Mouse (Mus musculus) neural tube, embryonic 15.5 days (tissue): ENCODE results near the gene Gnpat. TPM values are rescaled to one million over a fixed set of nuclear protein-coding genes. Genes with fewer than 3 reads are reported as not detected.
"Not testable (repeated sequence)": the region's sequence is repeated elsewhere in the genome, so short reads cannot be mapped to it uniquely, and the experiment has no call there.

ENCODE experiments used
- ATAC-seq: fragments of 200-750 bp; cut with Nextera tagmentation; 2 replicates; pipeline ENCODE4 v1.8.0; 2017; ENCODE audit warnings: mild to moderate bottlenecking, moderate TSS enrichment, moderate library complexity; ENCODE audit not compliant: low FRiP score
- H3K27ac ChIP-seq: fragments of 300-500 bp; sonication (generic); replicated peaks from 2 replicates; pipeline ENCODE4 v1.5.1; 2015; ENCODE audit warnings: mild to moderate bottlenecking, inconsistent platforms
- H3K27me3 ChIP-seq: fragments of 300-500 bp; sonication (generic); replicated peaks from 2 replicates; pipeline ENCODE4 v1.6.1; 2015; ENCODE audit warnings: inconsistent platforms
- H3K36me3 ChIP-seq: fragments of 300-500 bp; sonication (generic); 2 replicates; pipeline ENCODE4 v1.6.1; 2015; ENCODE audit warnings: inconsistent platforms
- H3K4me1 ChIP-seq: fragments of 300-500 bp; sonication (generic); 2 replicates; pipeline ENCODE4 v1.6.1; 2015; ENCODE audit warnings: inconsistent platforms
- H3K4me2 ChIP-seq: fragments of 300-500 bp; sonication (generic); 2 replicates; pipeline ENCODE4 v1.6.1; 2015; ENCODE audit warnings: inconsistent platforms, mild to moderate bottlenecking, moderate library complexity
- H3K4me3 ChIP-seq: fragments of 300-500 bp; sonication (generic); replicated peaks from 2 replicates; pipeline ENCODE4 v1.5.1; 2015; ENCODE audit warnings: mild to moderate bottlenecking, inconsistent platforms
- H3K9ac ChIP-seq: fragments of 300-500 bp; sonication (generic); replicated peaks from 2 replicates; pipeline ENCODE4 v1.6.1; 2015; ENCODE audit warnings: mild to moderate bottlenecking, inconsistent platforms
- H3K9me3 ChIP-seq: fragments of 300-500 bp; sonication (generic); replicated peaks from 2 replicates; pipeline ENCODE4 v1.6.1; 2016; ENCODE audit warnings: inconsistent platforms
- WGBS: fragments of 180-500 bp; shearing (Covaris S2); methylation state at CpG from one replicate; pipeline ENCODE4 v1.1.7; 2015; ENCODE audit warnings: mixed read lengths; 5-methylcytosine and 5-hydroxymethylcytosine counted together
- polyA plus RNA-seq: library from polyadenylated mRNA; unstranded; fragments of >200 nt; fragmentation: Nextera tagmentation; extraction: Ambion mirVana; gene quantifications from 2 replicates; pipeline ENCODE4 v1.2.1, GENCODE M21; 2015

Gene Gnpat
- polyA plus RNA-seq, 1 experiment from 2014 or later, result 67.3 TPM

- H3K27me3 ChIP-seq, result no peaks in the 10 kb centered on the region
- H3K9ac ChIP-seq, result no peak overlapping the region
- ATAC-seq, result no peak
- peaks cover 49% of the 10 kb centered on the region for H3K36me3 ChIP-seq
- peaks cover 11% of the 10 kb centered on the region; the same call in 1 of the 2 replicates for H3K4me1 ChIP-seq
- H3K27ac ChIP-seq, result no peak overlapping the region
- no peak overlapping the region for H3K4me3 ChIP-seq
- H3K9me3 ChIP-seq, result no peaks in the 10 kb centered on the region
- no peak overlapping the region for H3K4me2 ChIP-seq
- whole genome bisulfite sequencing, result 86% methylated on average over 13 of the region's 13 CpGs
Measured at GRCm38 (mm10) chr8:124830050-124830449, 32.8 kb upstream of the Gnpat start.

GRCm38 (mm10) chr8:124831531-124831930 lies 31.3 kb upstream of the Gnpat start:
- H3K9me3 ChIP-seq, result no peaks in the 10 kb centered on the region
- no peaks in the 10 kb centered on the region for H3K27me3 ChIP-seq
- H3K9ac ChIP-seq, result no peak overlapping the region
- no peak overlapping the region for H3K4me3 ChIP-seq
- ATAC-seq, result no peak
- H3K4me2 ChIP-seq, result no peak overlapping the region
- peaks cover 41% of the 10 kb centered on the region for H3K36me3 ChIP-seq
- no peak overlapping the region for H3K27ac ChIP-seq
- WGBS, result 80% methylated on average over 6 of the region's 6 CpGs
- peaks cover 9% of the 10 kb centered on the region; the same call in 1 of the 2 replicates for H3K4me1 ChIP-seq

GRCm38 (mm10) chr8:124831941-124832340 lies 30.9 kb upstream of the Gnpat start:
- Histone ChIP-seq H3K27ac (no peak overlapping the region), H3K4me1 (peaks cover 9% of the 10 kb centered on the region; the same call in 1 of the 2 replicates), H3K27me3 (no peaks in the 10 kb centered on the region), H3K9ac (no peak overlapping the region), H3K9me3 (no peaks in the 10 kb centered on the region), H3K36me3 (peaks cover 36% of the 10 kb centered on the region), H3K4me3 (no peak overlapping the region), H3K4me2 (no peak overlapping the region)
- 84% methylated on average over 6 of the region's 6 CpGs for WGBS
- no peak for ATAC-seq

- ATAC-seq, result no peak
- 47% methylated on average over 15 of the region's 15 CpGs for WGBS
Measured at GRCm38 (mm10) chr8:124833430-124834205, 29.2 kb upstream of the Gnpat start.

GRCm38 (mm10) chr8:124835848-124836247 lies 27.0 kb upstream of the Gnpat start:
- Histone ChIP-seq H3K36me3 (peaks cover 32% of the 10 kb centered on the region), H3K9ac (no peak overlapping the region), H3K27ac (no peak overlapping the region), H3K9me3 (no peaks in the 10 kb centered on the region), H3K4me3 (no peak overlapping the region), H3K4me1 (0 out of 2 replicates have a peak, but pooled peaks cover 6% of the 10 kb centered on the region), H3K4me2 (no peak overlapping the region), H3K27me3 (no peaks in the 10 kb centered on the region)
- no peak for ATAC-seq

More at GRCm38 (mm10) chr8:124833430-124834205, 29.2 kb upstream of the Gnpat start:
- Histone ChIP-seq H3K4me3 (no peak overlapping the region), H3K4me1 (0 out of 2 replicates have a peak, but pooled peaks cover 6% of the 10 kb centered on the region), H3K4me2 (peak overlapping the region; percentile 17; the same call in 1 of the 2 replicates), H3K9ac (no peak overlapping the region), H3K36me3 (peaks cover 35% of the 10 kb centered on the region), H3K27me3 (no peaks in the 10 kb centered on the region), H3K27ac (no peak overlapping the region), H3K9me3 (no peaks in the 10 kb centered on the region)

- Histone ChIP-seq H3K36me3 (peaks cover 36% of the 10 kb centered on the region), H3K9me3 (no peaks in the 10 kb centered on the region), H3K4me3 (no peak overlapping the region), H3K4me1 (0 out of 2 replicates have a peak, but pooled peaks cover 6% of the 10 kb centered on the region), H3K27ac (no peak overlapping the region), H3K9ac (no peak overlapping the region), H3K27me3 (no peaks in the 10 kb centered on the region), H3K4me2 (no peak overlapping the region)
- 82% methylated on average over 7 of the region's 7 CpGs for WGBS
- ATAC-seq, result no peak
Measured at GRCm38 (mm10) chr8:124836273-124836672, 26.6 kb upstream of the Gnpat start.

- Histone ChIP-seq H3K9me3 (no peaks in the 10 kb centered on the region), H3K4me1 (0 out of 2 replicates have a peak, but pooled peaks cover 6% of the 10 kb centered on the region), H3K4me3 (no peak overlapping the region), H3K27me3 (no peaks in the 10 kb centered on the region), H3K4me2 (no peak overlapping the region), H3K36me3 (peaks cover 37% of the 10 kb centered on the region), H3K27ac (no peak overlapping the region), H3K9ac (no peak overlapping the region)
- 94% methylated on average over 2 of the region's 2 CpGs for WGBS
- no peak for ATAC-seq
Measured at GRCm38 (mm10) chr8:124836907-124837306, 25.9 kb upstream of the Gnpat start.

- H3K9ac ChIP-seq, result no peak overlapping the region
- no peak for ATAC-seq
- WGBS, result 90% methylated on average over 2 of the region's 2 CpGs
Measured at GRCm38 (mm10) chr8:124837956-124838355, 24.9 kb upstream of the Gnpat start.

GRCm38 (mm10) chr8:124839371-124839770 lies 23.5 kb upstream of the Gnpat start:
- H3K36me3 ChIP-seq, result peaks cover 39% of the 10 kb centered on the region
- WGBS, result 92% methylated on average over 10 of the region's 10 CpGs
- no peak overlapping the region for H3K27ac ChIP-seq
- no peak overlapping the region for H3K4me3 ChIP-seq
- ATAC-seq, result no peak
- H3K9ac ChIP-seq, result no peak overlapping the region
- no peaks in the 10 kb centered on the region for H3K4me1 ChIP-seq
- no peaks in the 10 kb centered on the region for H3K9me3 ChIP-seq
- no peaks in the 10 kb centered on the region for H3K27me3 ChIP-seq
- no peak overlapping the region for H3K4me2 ChIP-seq

More at GRCm38 (mm10) chr8:124837956-124838355, 24.9 kb upstream of the Gnpat start:
- Histone ChIP-seq H3K4me3 (no peak overlapping the region), H3K27ac (no peak overlapping the region), H3K4me1 (0 out of 2 replicates have a peak, but pooled peaks cover 6% of the 10 kb centered on the region), H3K4me2 (no peak overlapping the region), H3K36me3 (peaks cover 36% of the 10 kb centered on the region), H3K9me3 (no peaks in the 10 kb centered on the region), H3K27me3 (no peaks in the 10 kb centered on the region)

- H3K27me3 ChIP-seq, result no peaks in the 10 kb centered on the region
- peaks cover 39% of the 10 kb centered on the region for H3K36me3 ChIP-seq
- H3K9ac ChIP-seq, result no peak overlapping the region
- 96% methylated on average over 7 of the region's 7 CpGs for WGBS
- no peak overlapping the region for H3K4me2 ChIP-seq
- no peak overlapping the region for H3K4me3 ChIP-seq
- no peaks in the 10 kb centered on the region for H3K9me3 ChIP-seq
- H3K4me1 ChIP-seq, result no peaks in the 10 kb centered on the region
- no peak overlapping the region for H3K27ac ChIP-seq
- ATAC-seq, result no peak
Measured at GRCm38 (mm10) chr8:124840900-124841299, 21.9 kb upstream of the Gnpat start.

- 93% methylated on average over 10 of the region's 10 CpGs for WGBS
- Histone ChIP-seq H3K4me1 (no peaks in the 10 kb centered on the region), H3K9ac (no peak overlapping the region), H3K36me3 (peaks cover 39% of the 10 kb centered on the region), H3K9me3 (no peaks in the 10 kb centered on the region), H3K27ac (no peak overlapping the region), H3K27me3 (no peaks in the 10 kb centered on the region), H3K4me3 (no peak overlapping the region), H3K4me2 (no peak overlapping the region)
- ATAC-seq, result no peak
Measured at GRCm38 (mm10) chr8:124841775-124842174, 21.1 kb upstream of the Gnpat start.

- not testable (repeated sequence) for H3K9me3 ChIP-seq, H3K4me2 ChIP-seq, H3K9ac ChIP-seq, H3K27me3 ChIP-seq, ATAC-seq, H3K4me1 ChIP-seq, H3K27ac ChIP-seq, H3K4me3 ChIP-seq
- WGBS, result 76% methylated on average over 1 of the region's 1 CpGs
- peaks cover 36% of the 10 kb centered on the region for H3K36me3 ChIP-seq
Measured at GRCm38 (mm10) chr8:124842929-124843328, 19.9 kb upstream of the Gnpat start.
